Mouse (Mus musculus) spleen, postnatal 10 days (tissue): ENCODE measurements at regions not wholly inside any gene's neighbourhood (a gene's known extent, or its start where the extent isn't known, plus 50 kb on each side); places are given as distances from the start of the nearest gene placed in this dataset.
A peak's percentile ranks its signal among the peaks of the same experiment; 100 is the strongest.

Source experiments
- DNase-seq, 2 experiments: peaks; one replicate each; pipeline ENCODE4 v3.0.0; 2021 to 2022; ENCODE audit warnings: low spot score in 2 of 2

GRCm38 (mm10) chr3:104586342-104587175 is 51.9 kb upstream of the Slc16a1 start:
- no peak for DNase-seq

GRCm38 (mm10) chr3:104585303-104585702 is 53.2 kb upstream of the Slc16a1 start:
- DNase-seq, result peak in 1 of 2 experiments; percentile 29

GRCm38 (mm10) chr3:104583236-104583635 is 55.2 kb upstream of the Slc16a1 start:
- no peak for DNase-seq

DNA sequence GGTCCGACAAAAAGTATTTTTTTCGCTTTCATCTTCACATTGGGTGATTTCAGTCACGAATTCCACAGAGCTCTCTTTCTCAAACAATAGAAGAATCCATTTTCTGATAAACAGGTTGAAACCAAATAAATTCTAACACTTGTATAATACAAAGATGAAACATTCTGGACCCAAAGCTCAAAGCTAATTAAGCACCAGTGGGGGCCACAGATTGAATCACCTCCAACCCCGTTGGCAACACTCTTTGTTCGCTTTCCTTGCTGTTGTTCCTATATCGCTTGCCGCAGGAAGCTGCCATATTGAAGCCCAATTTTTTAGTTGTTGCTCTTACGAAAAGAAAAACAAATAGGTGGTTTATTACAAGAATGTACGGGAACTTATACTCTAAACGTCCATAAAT is 55.9 kb upstream of the Slc16a1 start:
- no peak for DNase-seq

DNA sequence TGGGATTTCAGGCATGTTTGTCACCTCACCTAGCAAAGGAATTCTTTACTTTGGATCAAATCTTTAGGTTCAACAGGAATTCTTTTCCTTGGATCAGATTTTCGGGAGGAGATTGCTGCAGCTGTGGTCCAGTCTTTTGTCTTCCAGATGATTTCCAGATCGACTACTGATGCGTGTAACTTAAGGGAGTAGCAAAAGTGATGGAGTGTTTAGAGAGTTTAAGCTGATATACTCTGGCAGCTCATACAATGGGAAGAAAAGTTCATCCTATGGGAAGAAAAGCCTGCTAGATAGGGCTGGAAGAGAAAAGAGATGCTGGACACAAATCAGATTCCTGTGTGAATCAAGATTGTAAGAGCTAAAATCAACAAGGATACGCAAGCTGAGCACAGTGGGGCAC is 59.3 kb upstream of the Slc16a1 start:
- DNase-seq, result no peak

GRCm38 (mm10) chr3:104578374-104578773 is 60.1 kb upstream of the Slc16a1 start:
- no peak for DNase-seq

DNA sequence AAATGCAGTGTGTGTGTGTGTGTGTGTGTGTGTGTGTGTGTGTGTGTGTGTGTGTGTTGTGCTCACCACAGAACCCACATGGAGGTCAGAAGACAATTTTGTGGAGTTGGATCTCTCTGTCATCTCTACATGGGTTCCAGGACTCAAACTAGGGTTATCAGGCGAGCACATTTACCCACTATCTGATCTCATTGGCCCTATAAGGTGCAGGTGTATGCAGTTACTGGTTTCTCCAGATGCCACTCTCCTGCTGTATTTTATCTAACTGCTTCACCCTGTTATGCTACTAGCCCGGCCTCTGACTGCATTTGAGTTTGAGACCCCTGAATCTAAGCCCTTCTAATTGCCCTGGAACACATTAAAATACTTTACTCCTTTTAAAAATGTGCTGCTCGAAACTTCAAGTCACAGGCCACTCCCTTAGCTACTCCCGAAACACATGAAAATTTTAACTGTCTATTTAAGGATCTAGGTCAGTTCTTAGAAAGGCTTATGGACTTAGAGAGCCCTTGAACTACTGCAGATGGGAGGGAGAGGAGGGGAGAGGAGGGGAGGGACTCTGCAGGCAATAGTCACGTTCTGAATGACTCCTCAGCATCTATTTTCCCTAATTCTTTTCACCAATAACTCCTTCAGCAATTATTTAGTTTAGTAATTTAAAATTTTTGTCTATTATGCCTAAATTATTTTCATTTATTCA is 61.1 kb upstream of the Slc16a1 start:
- DNase-seq, result no peak

DNA sequence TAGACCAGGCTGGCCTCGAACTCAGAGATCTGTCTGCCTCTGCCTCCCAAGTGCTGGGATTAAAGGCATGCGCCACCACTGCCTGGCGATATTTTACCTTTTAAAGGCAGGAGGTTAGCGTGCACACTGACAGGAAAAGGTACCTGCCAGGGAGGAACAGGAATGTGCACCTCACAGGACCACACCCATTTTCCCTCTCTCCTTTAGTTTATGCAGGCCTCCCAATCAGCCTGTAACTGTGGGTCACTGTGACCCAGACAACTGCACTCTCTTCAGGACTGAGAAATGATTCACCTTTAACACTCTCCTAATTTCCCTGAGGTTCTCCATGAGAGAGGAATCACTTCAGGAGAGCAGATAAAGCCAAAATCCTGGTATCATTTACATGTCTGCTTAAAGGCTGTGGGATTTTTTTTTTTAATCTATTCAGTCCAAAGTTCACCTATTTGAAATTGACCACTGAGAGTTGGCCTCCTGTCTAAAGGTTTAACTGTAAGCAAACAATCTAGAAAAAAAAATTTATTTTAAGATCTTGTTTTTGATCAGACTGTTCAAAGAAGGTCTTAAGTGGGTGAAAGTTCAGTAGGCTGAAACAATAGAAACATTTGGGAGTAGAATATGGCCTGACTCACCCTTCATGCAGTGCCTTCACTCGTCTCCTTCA is 61.7 kb upstream of the Lrig2 start:
- DNase-seq, result no peak

DNA sequence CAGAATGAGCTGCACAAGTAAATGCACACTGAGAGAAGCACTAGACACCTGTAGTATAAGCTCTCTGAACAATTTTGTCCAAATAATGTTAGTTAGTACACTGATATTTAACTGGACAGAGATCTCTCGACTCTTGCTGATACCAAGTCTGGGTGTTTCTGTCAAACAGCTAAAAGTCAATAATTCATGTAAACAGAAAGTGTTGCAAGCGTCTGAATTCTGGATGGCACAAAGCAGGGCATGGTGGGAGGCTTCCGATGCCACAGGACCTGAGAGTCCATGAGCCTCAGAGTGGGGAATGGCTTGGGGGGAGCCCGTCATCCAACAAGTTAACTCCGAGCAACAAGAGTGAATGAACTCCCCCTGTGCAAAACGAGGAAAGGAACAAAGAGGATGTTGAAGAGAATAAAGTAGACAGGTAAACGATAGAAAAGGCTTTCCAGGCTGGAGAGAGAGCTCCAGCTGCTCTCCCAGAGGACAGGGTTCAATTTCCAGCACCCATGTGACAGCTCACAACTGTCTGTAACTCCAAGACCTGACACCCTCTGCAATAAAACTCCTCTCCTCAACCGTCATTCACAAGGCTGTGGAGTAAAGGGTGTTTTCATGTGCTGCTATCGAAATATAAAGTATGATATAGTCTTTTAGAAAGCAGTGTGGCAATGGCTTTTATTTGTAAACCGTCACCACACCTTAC is 60.4 kb upstream of the Lrig2 start:
- no peak for DNase-seq

- no peak for DNase-seq
Observed at GRCm38 (mm10) chr3:104565423-104566230, 53.9 kb upstream of the Lrig2 start.

- no peak for DNase-seq
Observed at GRCm38 (mm10) chr3:104564857-104565256, 53.1 kb upstream of the Lrig2 start.

DNA sequence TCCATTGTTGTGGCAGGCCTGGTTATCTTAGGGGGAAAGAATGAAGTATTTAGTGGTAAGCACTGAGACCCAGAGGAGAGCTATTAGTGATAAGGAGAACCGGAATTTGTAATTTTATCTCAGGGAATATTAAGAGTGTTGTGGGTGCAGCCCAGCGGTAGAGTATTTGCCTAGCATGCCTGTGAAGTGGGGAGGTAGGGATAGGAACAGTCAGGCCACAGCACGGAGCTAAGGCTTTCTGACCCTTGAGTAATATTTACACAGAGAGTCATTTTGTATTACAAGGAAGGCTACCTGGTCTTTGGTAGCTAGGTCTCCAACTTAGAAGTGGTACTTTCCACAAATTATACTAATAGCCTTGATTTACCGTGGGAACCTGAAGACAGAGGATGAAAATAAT is 49.8 kb upstream of the Lrig2 start:
- no peak for DNase-seq
